Mouse (Mus musculus): ENCODE results near the gene Ahnak. TPM values are rescaled to one million over a fixed set of nuclear protein-coding genes. Genes with fewer than 3 reads are reported as not detected.
A peak's percentile ranks its signal among the peaks of the same experiment; 100 is the strongest.
"Not testable (repeated sequence)": the region's sequence is repeated elsewhere in the genome, so short reads cannot be mapped to it uniquely, and the experiment has no call there.

Ahnak gene
- polyA plus RNA-seq, 1 experiment from 2014 or later = 20.5 TPM

- H3K4me3 ChIP-seq (replicated peaks) = no peak overlapping the region
- WGBS = 55% methylated on average over 7 of the region's 7 CpGs
These were observed 58.3 kb downstream of the Ahnak start for GRCm38 (mm10) chr19:9047207-9047945.

DNA sequence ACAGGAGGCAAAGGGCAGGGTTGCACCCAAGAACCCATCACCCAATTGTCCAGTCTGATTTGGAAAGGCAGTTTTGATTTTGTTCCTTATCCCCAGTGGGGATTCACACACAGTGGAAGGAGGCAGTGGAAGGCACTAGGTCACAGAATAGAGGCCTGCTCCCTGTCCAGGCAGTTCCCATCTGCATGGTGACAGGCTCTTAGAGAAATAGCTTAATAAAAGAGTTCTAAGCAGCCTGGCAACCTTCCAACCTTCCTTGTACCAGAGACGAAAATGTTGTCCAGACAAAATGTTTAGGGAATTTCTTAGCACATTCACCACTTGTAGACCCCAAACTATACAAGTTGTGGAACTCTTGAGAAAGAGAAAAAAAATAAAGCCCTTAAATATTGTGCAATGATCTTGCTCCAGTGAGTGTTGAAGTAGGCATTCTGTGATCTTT, 58.9 kb downstream of the Ahnak start:
- peaks cover 11% of the 10 kb centered on the region for H3K4me1 ChIP-seq (replicated peaks)
- H3K27ac ChIP-seq = no peak overlapping the region
- 42% methylated on average over 1 of the region's 1 CpGs for WGBS
- H3K9me3 ChIP-seq = no peaks in the 10 kb centered on the region
- no peak overlapping the region for H3K4me3 ChIP-seq (replicated peaks)
- H3K4me2 ChIP-seq = no peak overlapping the region
- no peak overlapping the region for H3K9ac ChIP-seq (replicated peaks)
- ATAC-seq (ENCODE audit: insufficient number of reproducible peaks, insufficient read depth, low FRiP score, low TSS enrichment, low read depth) = no peak
- H3K36me3 ChIP-seq = no peaks in the 10 kb centered on the region
- no peaks in the 10 kb centered on the region for H3K27me3 ChIP-seq

More at GRCm38 (mm10) chr19:9047207-9047945, 58.3 kb downstream of the Ahnak start:
- no peak for ATAC-seq (ENCODE audit: insufficient number of reproducible peaks, insufficient read depth, low FRiP score, low TSS enrichment, low read depth)
- H3K4me1 ChIP-seq (replicated peaks) = peaks cover 6% of the 10 kb centered on the region; the same call in 1 of the 2 replicates
- no peaks in the 10 kb centered on the region for H3K27me3 ChIP-seq
- H3K36me3 ChIP-seq = no peaks in the 10 kb centered on the region
- no peak overlapping the region for H3K27ac ChIP-seq
- no peak overlapping the region for H3K4me2 ChIP-seq
- H3K9ac ChIP-seq (replicated peaks) = no peak overlapping the region
- no peaks in the 10 kb centered on the region for H3K9me3 ChIP-seq

- WGBS = 92% methylated on average over 4 of the region's 4 CpGs
These were observed 60.0 kb downstream of the Ahnak start for GRCm38 (mm10) chr19:9048981-9049687.

GRCm38 (mm10) chr19:9050294-9051229, 61.5 kb downstream of the Ahnak start:
- WGBS = 70% methylated on average over 9 of the region's 9 CpGs

More at GRCm38 (mm10) chr19:9048981-9049687, 60.0 kb downstream of the Ahnak start:
- Histone ChIP-seq H3K27ac (no peak overlapping the region), H3K9ac (replicated peaks) (no peak overlapping the region), H3K9me3 (no peaks in the 10 kb centered on the region), H3K4me1 (replicated peaks) (peaks cover 17% of the 10 kb centered on the region), H3K36me3 (no peaks in the 10 kb centered on the region), H3K27me3 (no peaks in the 10 kb centered on the region), H3K4me3 (replicated peaks) (no peak overlapping the region), H3K4me2 (no peak overlapping the region)
- no peak for ATAC-seq (ENCODE audit: insufficient number of reproducible peaks, insufficient read depth, low FRiP score, low TSS enrichment, low read depth)

DNA sequence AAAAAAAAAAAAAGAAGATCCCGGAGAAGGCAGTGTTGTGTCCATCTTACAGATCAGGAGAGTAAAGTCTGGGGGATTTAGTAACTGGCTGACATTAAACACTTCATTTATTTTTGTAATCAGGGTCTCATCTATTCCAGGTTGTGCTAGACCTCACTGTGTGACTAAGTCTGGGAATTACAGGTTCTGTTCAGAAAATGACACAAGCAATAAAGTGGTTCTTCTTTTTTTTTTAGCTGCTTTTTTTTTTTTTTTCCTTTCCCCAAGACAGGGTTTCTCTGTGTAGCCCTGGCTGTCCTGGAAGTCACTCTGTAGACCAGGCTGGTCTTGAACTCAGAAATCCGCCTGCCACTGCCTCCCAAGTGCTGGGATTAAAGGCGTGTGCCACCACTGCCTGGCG, 62.9 kb downstream of the Ahnak start:
- not testable (repeated sequence) for H3K27ac ChIP-seq; H3K4me3 ChIP-seq (replicated peaks); H3K36me3 ChIP-seq; H3K4me2 ChIP-seq; ATAC-seq (ENCODE audit: insufficient number of reproducible peaks, insufficient read depth, low FRiP score, low TSS enrichment, low read depth); H3K9ac ChIP-seq (replicated peaks); H3K9me3 ChIP-seq; H3K27me3 ChIP-seq
- H3K4me1 ChIP-seq (replicated peaks) = peaks cover 17% of the 10 kb centered on the region
- 85% methylated on average over 4 of the region's 4 CpGs for WGBS

More at GRCm38 (mm10) chr19:9050294-9051229, 61.5 kb downstream of the Ahnak start:
- H3K36me3 ChIP-seq = no peaks in the 10 kb centered on the region
- H3K9me3 ChIP-seq = no peaks in the 10 kb centered on the region
- no peak overlapping the region for H3K27ac ChIP-seq
- peaks cover 17% of the 10 kb centered on the region for H3K4me1 ChIP-seq (replicated peaks)
- no peak overlapping the region for H3K9ac ChIP-seq (replicated peaks)
- no peak overlapping the region for H3K4me3 ChIP-seq (replicated peaks)
- no peaks in the 10 kb centered on the region for H3K27me3 ChIP-seq
- no peak for ATAC-seq (ENCODE audit: insufficient number of reproducible peaks, insufficient read depth, low FRiP score, low TSS enrichment, low read depth)
- no peak overlapping the region for H3K4me2 ChIP-seq

- no peak overlapping the region for H3K9ac ChIP-seq (replicated peaks)
- H3K4me3 ChIP-seq (replicated peaks) = no peak overlapping the region
- H3K27me3 ChIP-seq = no peaks in the 10 kb centered on the region
- ATAC-seq (ENCODE audit: insufficient number of reproducible peaks, insufficient read depth, low FRiP score, low TSS enrichment, low read depth) = no peak
- WGBS = 29% methylated on average over 6 of the region's 6 CpGs
- no peaks in the 10 kb centered on the region for H3K9me3 ChIP-seq
- peaks cover 12% of the 10 kb centered on the region for H3K4me1 ChIP-seq (replicated peaks)
- H3K36me3 ChIP-seq = no peaks in the 10 kb centered on the region
- no peak overlapping the region for H3K4me2 ChIP-seq
- peak overlapping the region; percentile 26 for H3K27ac ChIP-seq
These were observed 63.8 kb downstream of the Ahnak start for GRCm38 (mm10) chr19:9052803-9053431.

DNA sequence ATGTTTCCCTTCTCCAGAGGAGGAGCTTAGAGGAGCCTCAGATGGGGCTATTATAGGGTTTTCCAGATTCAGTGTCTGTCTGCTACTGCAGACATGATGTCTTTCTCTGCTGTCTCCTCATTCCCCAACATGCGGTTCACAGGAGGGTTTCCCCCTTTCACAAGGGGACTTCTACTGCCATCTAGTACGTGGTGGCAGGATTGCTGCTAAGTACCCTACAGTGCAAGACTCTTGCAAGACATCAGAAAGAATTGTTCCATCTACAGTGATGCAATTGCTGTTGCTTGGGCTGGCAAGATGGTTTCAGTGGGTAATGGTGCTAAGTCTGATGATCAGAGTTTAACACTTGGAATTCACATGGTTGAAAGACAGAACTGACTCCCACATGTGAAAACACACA, 66.1 kb downstream of the Ahnak start:
- no peak overlapping the region for H3K4me3 ChIP-seq (replicated peaks)
- H3K9ac ChIP-seq (replicated peaks) = no peak overlapping the region
- H3K27me3 ChIP-seq = no peaks in the 10 kb centered on the region
- no peaks in the 10 kb centered on the region for H3K9me3 ChIP-seq
- no peaks in the 10 kb centered on the region for H3K36me3 ChIP-seq
- no peak overlapping the region for H3K4me2 ChIP-seq
- H3K27ac ChIP-seq = no peak overlapping the region
- 33% methylated on average over 2 of the region's 2 CpGs for WGBS
- ATAC-seq (ENCODE audit: insufficient number of reproducible peaks, insufficient read depth, low FRiP score, low TSS enrichment, low read depth) = no peak
- peaks cover 11% of the 10 kb centered on the region for H3K4me1 ChIP-seq (replicated peaks)

GRCm38 (mm10) chr19:9055703-9056355, 66.7 kb downstream of the Ahnak start:
- no peak for ATAC-seq (ENCODE audit: insufficient number of reproducible peaks, insufficient read depth, low FRiP score, low TSS enrichment, low read depth)
- Histone ChIP-seq H3K27ac (no peak overlapping the region), H3K9ac (replicated peaks) (no peak overlapping the region), H3K4me2 (no peak overlapping the region), H3K27me3 (no peaks in the 10 kb centered on the region), H3K4me1 (replicated peaks) (peaks cover 11% of the 10 kb centered on the region), H3K9me3 (no peaks in the 10 kb centered on the region), H3K36me3 (no peaks in the 10 kb centered on the region), H3K4me3 (replicated peaks) (no peak overlapping the region)
- WGBS = 91% methylated on average over 4 of the region's 4 CpGs

DNA sequence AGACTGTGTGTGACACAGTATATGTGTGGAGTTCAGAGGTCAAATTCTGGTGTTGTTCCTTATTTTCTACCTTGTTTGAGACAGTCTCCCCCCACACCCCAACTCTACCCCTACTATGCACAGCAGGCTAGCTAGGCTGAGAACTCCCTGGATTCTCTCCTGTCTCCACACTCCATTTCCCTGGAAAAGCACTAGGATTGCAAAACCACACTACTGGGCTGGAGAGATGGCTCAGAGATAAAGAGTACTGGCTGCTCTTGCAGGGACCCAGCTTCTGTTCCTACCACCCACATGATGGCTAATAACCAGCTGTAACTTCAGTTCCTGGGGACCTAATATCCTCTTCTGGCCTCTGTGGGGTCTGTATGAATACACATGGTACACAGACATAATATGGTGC, 68.6 kb downstream of the Ahnak start:
- H3K4me2 ChIP-seq = no peak overlapping the region
- peaks cover 9% of the 10 kb centered on the region for H3K4me1 ChIP-seq (replicated peaks)
- H3K4me3 ChIP-seq (replicated peaks) = no peak overlapping the region
- no peak for ATAC-seq (ENCODE audit: insufficient number of reproducible peaks, insufficient read depth, low FRiP score, low TSS enrichment, low read depth)
- H3K27ac ChIP-seq = no peak overlapping the region
- H3K9ac ChIP-seq (replicated peaks) = no peak overlapping the region
- H3K27me3 ChIP-seq = no peaks in the 10 kb centered on the region
- H3K9me3 ChIP-seq = no peaks in the 10 kb centered on the region
- H3K36me3 ChIP-seq = no peaks in the 10 kb centered on the region

DNA sequence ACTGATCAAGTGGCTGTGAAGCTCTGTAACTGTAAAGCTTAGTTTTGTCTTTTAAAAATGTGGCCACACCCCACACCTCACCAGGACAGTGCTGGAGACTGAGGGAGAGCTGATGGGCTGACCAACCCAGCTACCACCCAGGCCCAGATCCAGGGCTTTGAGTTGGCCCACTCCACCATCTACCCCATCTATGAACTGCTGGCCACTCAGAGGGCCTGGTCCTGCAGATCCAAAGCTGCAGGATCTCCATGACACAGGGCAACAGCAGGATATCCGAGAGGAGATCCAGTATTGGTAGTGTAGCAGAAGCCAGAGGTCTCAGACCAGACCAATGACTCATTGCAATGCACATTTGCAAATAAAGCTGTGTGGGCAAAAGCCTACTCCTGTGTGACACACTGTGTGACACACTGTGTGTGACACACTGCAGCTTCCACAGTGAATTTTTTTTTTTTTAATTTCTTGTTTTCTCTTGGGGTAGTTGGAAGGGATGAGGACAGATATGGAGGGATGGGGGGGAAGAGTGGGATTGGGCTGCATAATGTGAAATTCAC, 69.3 kb downstream of the Ahnak start:
- Histone ChIP-seq H3K9ac (replicated peaks) (no peak overlapping the region), H3K4me3 (replicated peaks) (no peak overlapping the region), H3K27ac (no peak overlapping the region), H3K4me2 (no peak overlapping the region), H3K9me3 (no peaks in the 10 kb centered on the region), H3K36me3 (no peaks in the 10 kb centered on the region), H3K27me3 (no peaks in the 10 kb centered on the region), H3K4me1 (replicated peaks) (peaks cover 2% of the 10 kb centered on the region; the same call in 1 of the 2 replicates)
- no peak for ATAC-seq (ENCODE audit: insufficient number of reproducible peaks, insufficient read depth, low FRiP score, low TSS enrichment, low read depth)
- WGBS = 69% methylated on average over 1 of the region's 1 CpGs

All from limb, embryonic 12.5 days (tissue).